16 mouse cellular contexts compared by ENCODE assay signal in the genomic region with DNA sequence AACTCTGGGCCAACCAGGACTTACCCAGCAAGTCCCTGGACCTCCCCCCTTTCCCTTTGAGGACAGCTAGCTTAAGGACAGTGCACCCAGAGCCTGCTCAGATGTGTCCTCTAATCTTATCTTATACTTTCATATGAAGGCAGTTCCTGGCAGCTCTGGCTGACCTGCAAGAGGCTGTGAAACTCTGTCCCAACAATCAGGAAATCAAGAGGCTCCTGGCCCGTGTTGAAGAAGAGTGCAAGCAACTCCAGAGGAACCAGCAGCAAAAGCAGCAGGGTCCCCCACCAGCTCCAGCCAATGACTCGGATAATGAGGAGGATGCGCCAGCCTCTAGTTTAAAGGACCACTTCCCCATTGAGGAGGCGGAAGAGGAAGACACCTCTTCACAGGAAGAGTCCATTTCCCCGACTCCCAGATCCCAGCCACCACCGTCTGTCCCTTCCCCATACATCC. TPM values are rescaled to one million over a fixed set of nuclear protein-coding genes. Genes with fewer than 3 reads are reported as not detected.
DNase-seq lines count a peak whose midpoint lies in the region; ATAC-seq and TF ChIP-seq lines count a peak whose summit lies in the region.
"Had no signal": no experiment of that assay in that cellular context is flagged by ENCODE, and none has a peak within 500 bp of the region (broad histone marks: within the 10 kb centered on the region; RNA-seq: fewer than 3 reads in every experiment).

No protein-coding gene starts in this region.

- no peak overlapping the region for H3K4me3 ChIP-seq in heart, embryonic 13.5 days
- peak overlapping the region; percentile 87 for H3K4me3 ChIP-seq in testis, adult 2 months (ENCODE audit: control insufficient read depth, low read depth, low read length)
- H3K4me3 ChIP-seq in liver, embryonic 13.5 days (replicated peaks): no peak overlapping the region
- H3K4me3 ChIP-seq: forebrain, embryonic 12.5 days; hindbrain, embryonic 15.5 days; megakaryocyte, embryonic 14.5 days; myocyte had no signal

- no peak for TF ChIP-seq POLR2A in testis, adult 2 months (IDR thresholded peaks at IDR 0.05; ENCODE audit: control insufficient read depth, low read depth, low read length)

- H3K4me1 ChIP-seq in heart, embryonic 13.5 days: peaks cover 33% of the 10 kb centered on the region
- H3K4me1 ChIP-seq in testis, adult 2 months (ENCODE audit: control insufficient read depth, insufficient read depth, low read length): peaks cover 21% of the 10 kb centered on the region
- H3K4me1 ChIP-seq in liver, embryonic 13.5 days (replicated peaks): peaks cover 26% of the 10 kb centered on the region

- H3K9me3 ChIP-seq in heart, embryonic 13.5 days: no peaks in the 10 kb centered on the region
- no peaks in the 10 kb centered on the region for H3K9me3 ChIP-seq in liver, embryonic 13.5 days (replicated peaks)
- H3K9me3 ChIP-seq: hindbrain, embryonic 15.5 days had no signal

- H3K27me3 ChIP-seq in heart, embryonic 13.5 days (replicated peaks): no peaks in the 10 kb centered on the region
- no peaks in the 10 kb centered on the region for H3K27me3 ChIP-seq in testis, adult 2 months (ENCODE audit: control insufficient read depth, insufficient read depth, low read length)
- H3K27me3 ChIP-seq in liver, embryonic 13.5 days: no peaks in the 10 kb centered on the region
- H3K27me3 ChIP-seq: hindbrain, embryonic 15.5 days; megakaryocyte, embryonic 14.5 days; Patski had no signal

- peaks cover 89% of the 10 kb centered on the region for H3K36me3 ChIP-seq in heart, embryonic 13.5 days
- no peaks in the 10 kb centered on the region for H3K36me3 ChIP-seq in testis, adult 2 months (ENCODE audit: control insufficient read depth, insufficient read depth, low read length)
- peaks cover 23% of the 10 kb centered on the region for H3K36me3 ChIP-seq in liver, embryonic 13.5 days
- H3K36me3 ChIP-seq: hindbrain, embryonic 15.5 days had no signal

- no peak for TF ChIP-seq CTCF in testis, adult 2 months (IDR thresholded peaks at IDR 0.05; ENCODE audit: control insufficient read depth, insufficient read depth, insufficient replicate concordance, low read depth, low read length)

- no peak for DNase-seq in heart, postnatal 10 days
- DNase-seq in testis, postnatal 10 days (ENCODE audit: low spot score): no peak
- DNase-seq in liver, embryonic 13.5 days: no peak
- DNase-seq in layer of hippocampus, adult 9-11 months: no peak
- DNase-seq in right cerebral cortex, postnatal 10 days (ENCODE audit: low spot score in 2 of 2): no peak
- DNase-seq: adrenal gland, postnatal 10 days; cerebellum, adult 11 months; gastrocnemius, postnatal 10 days; kidney, postnatal 10 days had no signal

- H3K27ac ChIP-seq in heart, embryonic 13.5 days (replicated peaks): peak overlapping the region; percentile 17; the same call in 1 of the 2 replicates
- peak overlapping the region; percentile 27 for H3K27ac ChIP-seq in testis, adult 2 months (ENCODE audit: control insufficient read depth, insufficient read depth, low read depth, low read length)
- peak overlapping the region; percentile 9; the same call in 1 of the 2 replicates for H3K27ac ChIP-seq in liver, embryonic 13.5 days
- H3K27ac ChIP-seq: hindbrain, embryonic 15.5 days had no signal

- intact Hi-C loops in heart, postnatal 10 days (cut with DNase I): no loop called here

- H3K9ac ChIP-seq in heart, embryonic 13.5 days: no peak overlapping the region
- H3K9ac ChIP-seq in liver, embryonic 13.5 days: no peak overlapping the region
- H3K9ac ChIP-seq: forebrain, embryonic 12.5 days; hindbrain, embryonic 15.5 days had no signal

- 66% methylated on average over 6 of the region's 6 CpGs for WGBS in heart, embryonic 13.5 days
- WGBS in liver, embryonic 13.5 days (ENCODE audit: insufficient replicate concordance): 44% methylated on average over 6 of the region's 6 CpGs

- no peak overlapping the region for H3K4me2 ChIP-seq in heart, embryonic 13.5 days
- H3K4me2 ChIP-seq in liver, embryonic 13.5 days: no peak overlapping the region
- H3K4me2 ChIP-seq: forebrain, embryonic 12.5 days; hindbrain, embryonic 15.5 days had no signal

- ATAC-seq in heart, embryonic 13.5 days (ENCODE audit: extremely low read depth, insufficient number of reproducible peaks, low FRiP score, low TSS enrichment): no peak
- ATAC-seq in liver, embryonic 13.5 days (ENCODE audit: low read depth): peak; percentile 64
- ATAC-seq: Patski had no signal

RNA-seq across cellular contexts. Expression of gene Wdsub1, which starts 39.8 kb away (rescaled TPM):
- polyA plus RNA-seq in heart, embryonic 13.5 days (2015; fragmentation: Nextera tagmentation; extraction: Ambion mirVana): 42.7 and 51.8 TPM in 2 replicates
- total RNA-seq in heart, postnatal 10 days (2021): 10 to 100 TPM; 28.7 to 29.7 TPM
- polyA plus RNA-seq in testis, adult 2 months (2012; rRNA removed): 33.5 and 33.9 TPM in 2 replicates
- polyA plus RNA-seq in liver, embryonic 13.5 days (2015; fragmentation: Nextera tagmentation; extraction: Ambion mirVana): 9.3 and 10.4 TPM in 2 replicates
